Mouse (Mus musculus): ENCODE measurements around the gene Rcsd1. TPM values are rescaled to one million over a fixed set of nuclear protein-coding genes. Genes with fewer than 3 reads are reported as not detected.

Rcsd1 gene
- polyA plus RNA-seq (2017; shearing (Covaris generic)) = 124 TPM

GRCm38 (mm10) chr1:165709629-165710256 lies at the start of gene Rcsd1:
Gene Rcsd1 (minus strand): TSS chr1:165709757.

GRCm38 (mm10) chr1:165634151-165634884 lies 75.2 kb downstream of the Rcsd1 start, which contains the start of gene Mpzl1:
Gene Mpzl1 (minus strand): TSS chr1:165634538.

Other genes starting within 250 kb of the Rcsd1 start
- 12.1 TPM for gene Dcaf6, start 249.3 kb downstream of the Rcsd1 start, polyA plus RNA-seq (2017; shearing (Covaris generic))
- 111 TPM for gene Mpc2, start 249.1 kb downstream of the Rcsd1 start, polyA plus RNA-seq (2017; shearing (Covaris generic))
- not detected for gene Adcy10, start 224.6 kb downstream of the Rcsd1 start, polyA plus RNA-seq (2017; shearing (Covaris generic))
- 0.66 TPM for gene Mpzl1, start 75.2 kb downstream of the Rcsd1 start, polyA plus RNA-seq (2017; shearing (Covaris generic))
- 36.5 TPM for gene Creg1, start 54.0 kb upstream of the Rcsd1 start, polyA plus RNA-seq (2017; shearing (Covaris generic))
- gene Cd247, start 78.9 kb upstream of the Rcsd1 start, polyA plus RNA-seq (2017; shearing (Covaris generic)) = 317 TPM

Measured in effector memory CD4-positive, alpha-beta T cell, adult 5 months (primary cell).